Mouse (Mus musculus) embryonic facial prominence, embryonic 12.5 days (tissue): ENCODE measurements around the gene Zfp772. TPM values are rescaled to one million over a fixed set of nuclear protein-coding genes. Genes with fewer than 3 reads are reported as not detected.
"Not testable (repeated sequence)": the region's sequence is repeated elsewhere in the genome, so short reads cannot be mapped to it uniquely, and the experiment has no call there.

Source experiments
- ATAC-seq: fragments of 200-750 bp; cut with Nextera tagmentation; 2 replicates; pipeline ENCODE4 v1.8.0; 2017; ENCODE audit not compliant: insufficient number of reproducible peaks, insufficient read depth, low FRiP score, low TSS enrichment
- H3K27ac ChIP-seq: fragments of 300-500 bp; sonication (generic); 2 replicates; pipeline ENCODE4 v1.5.1; 2016; ENCODE audit warnings: mild to moderate bottlenecking
- H3K27me3 ChIP-seq: fragments of 300-500 bp; sonication (generic); 2 replicates; pipeline ENCODE4 v1.6.1; 2016; ENCODE audit warnings: mild to moderate bottlenecking, moderate library complexity
- H3K36me3 ChIP-seq: fragments of 300-500 bp; sonication (generic); 2 replicates; pipeline ENCODE4 v1.6.1; 2016; ENCODE audit warnings: mild to moderate bottlenecking
- H3K4me1 ChIP-seq: fragments of 300-500 bp; sonication (generic); 2 replicates; pipeline ENCODE4 v1.6.1; 2016
- H3K4me2 ChIP-seq: fragments of 300-500 bp; sonication (generic); replicated peaks from 2 replicates; pipeline ENCODE4 v1.6.1; 2016; ENCODE audit warnings: mild to moderate bottlenecking, moderate library complexity
- H3K4me3 ChIP-seq: fragments of 300-500 bp; sonication (generic); 2 replicates; pipeline ENCODE4 v1.5.1; 2016; ENCODE audit warnings: mild to moderate bottlenecking
- H3K9ac ChIP-seq: fragments of 300-500 bp; sonication (generic); 2 replicates; pipeline ENCODE4 v1.6.1; 2016; ENCODE audit warnings: mild to moderate bottlenecking, moderate library complexity
- H3K9me3 ChIP-seq: fragments of 300-500 bp; sonication (generic); 2 replicates; pipeline ENCODE4 v1.6.1; 2016; ENCODE audit warnings: mild to moderate bottlenecking, moderate library complexity
- WGBS: fragments of 180-500 bp; shearing (Covaris S2); methylation state at CpG from one replicate; pipeline ENCODE4 v1.1.7; 2016; 5-methylcytosine and 5-hydroxymethylcytosine counted together
- polyA plus RNA-seq: library from polyadenylated mRNA; unstranded; fragments of >200 nt; fragmentation: Nextera tagmentation; extraction: Ambion mirVana; gene quantifications from 2 replicates; pipeline ENCODE4 v1.2.1, GENCODE M21; 2016

Zfp772 gene
- 9.6 and 10.2 TPM in 2 replicates for polyA plus RNA-seq

DNA sequence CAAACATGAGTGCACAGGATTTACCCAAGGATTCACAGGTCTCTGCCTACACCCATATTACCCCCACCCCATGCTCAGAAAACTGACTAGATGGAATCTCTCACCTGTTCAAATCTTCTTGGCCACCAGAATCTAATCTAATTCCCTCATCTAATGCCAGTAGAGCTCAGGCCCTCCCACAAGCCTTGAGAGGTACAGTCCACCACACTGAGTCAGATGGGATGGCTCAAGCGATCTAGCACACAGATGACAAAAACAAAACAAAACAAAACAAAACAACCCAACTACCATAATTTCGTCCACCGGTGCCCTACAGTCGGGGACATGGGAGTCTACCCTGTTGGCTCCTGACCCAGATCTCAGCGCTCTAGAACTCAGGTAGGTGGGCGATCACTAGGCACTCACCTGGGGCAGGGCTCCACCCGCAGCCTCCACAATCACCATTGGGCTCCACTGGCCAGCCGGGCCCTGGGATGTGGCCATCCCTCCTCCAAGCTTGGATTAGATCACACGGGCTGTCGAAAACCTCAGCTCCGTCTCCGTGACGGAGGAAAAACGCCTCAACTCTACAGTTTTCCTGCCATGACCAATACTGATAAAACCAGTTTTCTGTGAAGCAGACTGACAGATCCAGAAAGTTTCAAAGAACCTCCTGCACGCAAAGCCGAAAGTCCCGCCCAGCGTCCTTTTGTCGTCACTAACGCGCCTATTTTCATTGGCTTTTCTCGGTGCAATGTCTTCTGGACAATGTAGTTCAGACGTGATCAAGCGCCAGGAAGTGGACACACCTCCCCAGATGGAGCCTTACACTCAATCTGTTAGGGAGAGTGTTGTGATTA lies at the start of gene Zfp772:
Gene Zfp772, minus strand, starts transcription at position 686 of the 839 bp plus-strand sequence.
- Histone ChIP-seq H3K9ac (peak within 1 kb of the TSS; percentile 50), H3K4me2 (peak within 1 kb of the TSS; percentile 66), H3K4me3 (peak within 1 kb of the TSS; percentile 51)
- not testable (repeated sequence) for H3K27ac ChIP-seq, H3K27me3 ChIP-seq, H3K36me3 ChIP-seq, ATAC-seq, H3K9me3 ChIP-seq, H3K4me1 ChIP-seq
- 1% methylated on average over 24 of the region's 24 CpGs for WGBS

DNA sequence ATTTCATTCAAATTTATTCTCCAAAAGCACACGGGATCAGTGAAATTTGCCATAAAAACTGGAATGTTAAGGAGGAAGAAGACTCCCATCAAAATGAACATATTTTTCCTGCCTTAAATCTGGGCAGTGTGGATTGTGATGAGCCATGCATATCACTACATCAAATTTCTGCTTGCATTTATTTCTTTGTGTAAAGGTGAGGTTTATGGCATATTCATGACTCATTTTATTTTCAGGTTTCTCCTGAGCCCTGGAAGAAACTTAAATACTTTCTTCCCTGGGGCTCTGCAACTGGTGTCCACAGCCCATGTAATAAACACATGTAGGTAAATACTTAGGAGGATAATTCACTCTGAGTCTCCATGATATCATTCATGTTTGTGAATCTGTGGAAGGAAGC lies 37.4 kb upstream of the Zfp772 start, which contains the start of gene Vmn2r29:
Gene Vmn2r29, minus strand, starts transcription at position 101 of the 400 bp plus-strand sequence.
- ATAC-seq, H3K27me3 ChIP-seq, H3K9me3 ChIP-seq, H3K4me1 ChIP-seq, H3K27ac ChIP-seq, H3K36me3 ChIP-seq, H3K4me2 ChIP-seq, H3K9ac ChIP-seq, H3K4me3 ChIP-seq: not testable (repeated sequence)
- WGBS, result no CpG with 5 or more reads among the region's 1 CpGs

DNA sequence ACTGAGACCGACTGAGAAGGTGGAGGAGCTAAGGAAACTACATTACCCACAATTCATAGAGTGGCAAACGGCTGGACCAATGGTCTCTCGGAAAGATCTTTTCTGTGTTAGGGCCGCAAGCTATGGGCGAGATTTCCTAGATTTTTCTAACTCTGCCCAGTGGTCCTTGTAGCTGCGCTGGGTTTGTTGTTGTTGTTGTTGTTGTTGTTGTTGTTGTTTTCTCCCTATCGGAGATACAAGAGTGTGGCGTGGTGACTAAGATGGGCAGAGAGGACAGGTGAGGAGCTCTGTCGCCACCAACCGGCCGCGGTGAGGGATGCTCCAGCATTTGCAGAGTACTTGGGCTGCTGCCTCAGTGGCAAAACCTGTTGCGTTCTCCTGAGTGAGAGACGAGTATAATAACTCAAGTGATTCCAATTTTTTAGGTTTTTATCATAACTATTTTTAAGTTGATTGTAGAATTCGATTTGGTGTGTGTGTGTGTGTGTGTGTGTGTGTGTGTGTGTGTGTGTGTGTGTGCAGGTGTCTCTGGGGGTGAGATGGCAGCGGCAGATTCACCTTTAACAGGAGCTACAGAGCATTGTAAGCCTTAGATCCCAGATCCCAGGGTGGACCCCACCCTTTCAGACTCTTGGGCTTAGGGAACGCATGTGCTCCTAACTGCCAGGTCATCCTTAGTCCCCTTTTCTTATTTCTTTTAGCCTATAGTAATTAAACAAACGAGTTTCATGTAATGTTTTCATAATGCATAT lies 21.4 kb downstream of the Zfp772 start:
- no peaks in the 10 kb centered on the region for H3K27me3 ChIP-seq
- peak; percentile 69 for ATAC-seq
- peak overlapping the region; percentile 35 for H3K4me2 ChIP-seq
- H3K4me3 ChIP-seq, result peak overlapping the region; percentile 49
- no peaks in the 10 kb centered on the region for H3K4me1 ChIP-seq
- no peak overlapping the region for H3K27ac ChIP-seq
- no peaks in the 10 kb centered on the region for H3K9me3 ChIP-seq
- WGBS, result 11% methylated on average over 18 of the region's 18 CpGs
- H3K36me3 ChIP-seq, result no peaks in the 10 kb centered on the region
- H3K9ac ChIP-seq, result no peak overlapping the region

DNA sequence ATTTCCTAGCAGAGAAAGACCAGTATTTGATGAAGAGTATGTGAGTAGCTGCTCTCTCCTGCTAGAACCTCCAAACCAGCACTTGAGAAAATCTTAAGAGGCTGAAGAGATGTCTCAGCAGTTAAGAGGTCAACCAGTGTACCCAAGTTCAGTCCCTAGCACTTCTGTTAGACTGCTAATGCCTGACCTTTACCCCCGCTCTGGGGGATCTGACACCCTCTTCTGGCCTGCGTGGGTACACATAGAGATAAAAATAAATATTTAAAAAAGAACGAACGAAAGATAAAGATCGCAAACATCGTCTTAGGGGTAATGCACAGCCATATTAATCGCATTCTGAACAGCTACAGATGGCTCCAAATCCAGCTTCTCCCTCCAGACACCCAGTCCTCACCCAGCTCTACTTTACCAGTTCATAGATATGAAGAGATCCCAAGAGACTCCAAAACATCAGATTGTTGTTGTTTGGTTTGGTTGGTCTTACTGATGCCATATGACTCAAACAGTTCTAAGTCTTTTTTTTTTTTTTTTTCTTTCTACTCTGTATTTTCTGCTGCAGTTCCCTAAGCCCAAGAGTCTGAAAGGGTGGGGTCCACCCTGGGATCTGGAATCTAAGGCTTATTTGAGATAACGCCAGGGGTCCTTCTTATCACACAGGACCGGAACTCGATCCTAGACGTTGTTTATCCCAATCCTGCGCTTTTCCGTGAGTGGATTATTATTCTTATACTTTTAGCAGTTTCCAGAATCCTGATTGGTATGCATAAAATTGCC lies 22.2 kb downstream of the Zfp772 start:
- Histone ChIP-seq H3K27ac (no peak overlapping the region), H3K9me3 (no peaks in the 10 kb centered on the region), H3K27me3 (no peaks in the 10 kb centered on the region), H3K4me1 (no peaks in the 10 kb centered on the region), H3K36me3 (peaks cover 4% of the 10 kb centered on the region), H3K4me3 (peak overlapping the region; percentile 49), H3K4me2 (peak overlapping the region; percentile 35), H3K9ac (no peak overlapping the region)
- peak; percentile 60; the same call in 1 of the 2 replicates for ATAC-seq
- 35% methylated on average over 13 of the region's 13 CpGs for WGBS

DNA sequence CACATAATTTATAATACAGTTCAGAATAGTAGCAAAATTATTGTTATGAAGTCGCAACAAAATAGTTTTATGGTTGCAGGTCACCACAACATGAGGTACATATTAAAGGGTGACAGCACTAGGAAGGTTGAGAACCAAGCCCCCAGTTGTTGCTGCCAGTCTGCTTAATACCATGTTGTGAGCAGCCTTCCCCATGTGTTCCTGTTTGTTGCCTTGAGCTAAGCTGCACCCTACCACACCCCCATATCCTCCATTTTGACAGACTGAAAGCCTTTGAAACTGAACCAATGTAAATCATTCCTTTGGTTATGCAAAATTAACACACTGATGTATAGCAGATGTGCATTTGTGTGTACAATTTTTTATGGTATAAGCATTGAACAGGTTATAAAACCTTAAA lies 23.9 kb downstream of the Zfp772 start:
- Histone ChIP-seq H3K27ac (no peak overlapping the region), H3K27me3 (no peaks in the 10 kb centered on the region), H3K9me3 (no peaks in the 10 kb centered on the region), H3K9ac (no peak overlapping the region), H3K4me2 (no peak overlapping the region), H3K36me3 (peaks cover 19% of the 10 kb centered on the region), H3K4me1 (no peaks in the 10 kb centered on the region), H3K4me3 (no peak overlapping the region)
- 0 out of 2 replicates have a peak, but pooled peaks have one; percentile 56 for ATAC-seq
- 70% methylated on average over 1 of the region's 1 CpGs for WGBS

DNA sequence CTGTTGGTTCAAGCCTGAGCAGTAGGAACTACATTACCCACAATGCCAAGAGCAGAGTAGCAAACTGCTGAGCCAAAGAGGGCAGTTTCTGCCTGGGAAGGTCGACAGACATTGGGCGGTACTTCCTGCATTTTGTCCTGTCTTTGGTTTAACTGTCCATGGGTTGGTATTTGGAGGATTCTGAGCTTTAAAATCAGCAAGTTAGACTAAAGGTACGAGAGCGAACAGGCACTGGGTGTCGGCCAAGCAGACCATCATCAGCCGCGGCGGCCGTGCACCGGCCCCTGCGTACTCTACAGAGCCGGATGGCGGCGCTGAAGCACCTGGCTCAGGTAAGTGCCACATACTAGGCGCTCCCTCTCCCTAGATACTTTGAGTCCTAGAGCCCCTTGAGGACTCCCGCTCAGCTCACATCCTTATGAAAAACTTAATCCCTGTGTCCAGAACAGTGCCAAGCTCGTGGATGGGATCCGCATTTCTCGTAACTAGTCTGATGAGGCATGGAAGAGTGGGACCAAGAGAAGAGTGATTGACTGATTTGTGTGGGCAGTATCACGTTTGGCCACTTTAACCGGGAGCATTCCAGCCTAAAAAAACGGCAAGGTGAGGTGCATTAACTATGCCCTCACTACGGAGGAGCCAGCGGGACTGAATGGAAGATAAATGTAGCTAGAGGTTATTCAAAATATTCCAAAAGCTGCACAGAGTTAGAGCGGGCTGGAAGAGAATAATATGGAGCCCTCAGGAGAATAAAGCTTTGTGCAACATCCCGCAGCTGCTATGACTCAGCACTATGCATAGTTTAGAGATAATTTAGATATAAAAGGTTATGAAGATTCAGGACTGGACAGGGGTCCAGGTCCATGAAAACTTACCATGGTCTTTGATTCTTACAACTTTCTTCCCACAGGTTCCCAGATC lies 38.3 kb downstream of the Zfp772 start, which contains the start of gene Zfp418:
Gene Zfp418, plus strand, starts transcription at position 104 of the 921 bp plus-strand sequence.
- Histone ChIP-seq H3K4me3 (peak within 1 kb of the TSS; percentile 62), H3K4me2 (peak within 1 kb of the TSS; percentile 62), H3K9ac (peak within 1 kb of the TSS; percentile 69), H3K27ac (peak within 1 kb of the TSS; percentile 56), H3K27me3 (no peaks in the 10 kb centered on the region), H3K36me3 (peaks cover 12% of the 10 kb centered on the region), H3K9me3 (no peaks in the 10 kb centered on the region), H3K4me1 (peaks cover 6% of the 10 kb centered on the region; the same call in 1 of the 2 replicates)
- ATAC-seq, result peak; percentile 95
- under 1% methylated on average over 26 of the region's 26 CpGs for WGBS

Other genes starting within 250 kb of the Zfp772 start
- not detected in 2 replicates for gene Aurkc, start 214.7 kb downstream of the Zfp772 start, polyA plus RNA-seq
- 12.2 and 15.5 TPM in 2 replicates for gene Zfp954, start 88.5 kb downstream of the Zfp772 start, polyA plus RNA-seq
- 3.6 and 4.1 TPM in 2 replicates for gene Zfp773, start 73.2 kb downstream of the Zfp772 start, polyA plus RNA-seq
- gene Zfp418, start 38.7 kb downstream of the Zfp772 start, polyA plus RNA-seq, result 3.0 and 3.3 TPM in 2 replicates
- 0.75 and 1.9 TPM in 2 replicates for gene Vmn2r29, start 37.3 kb upstream of the Zfp772 start, polyA plus RNA-seq
- 5.5 and 5.6 TPM in 2 replicates for gene Gm45844, start 68.3 kb upstream of the Zfp772 start, polyA plus RNA-seq
- gene Clcn4, start 90.9 kb upstream of the Zfp772 start, polyA plus RNA-seq, result 51.7 and 51.9 TPM in 2 replicates
- not detected in 2 replicates for gene Vmn2r30, start 127.6 kb upstream of the Zfp772 start, polyA plus RNA-seq
- not detected in 2 replicates for gene Gm45783, start 164.6 kb upstream of the Zfp772 start, polyA plus RNA-seq
- gene Vmn2r31, start 189.7 kb upstream of the Zfp772 start, polyA plus RNA-seq, result 0.03 TPM in 1 of 2 replicates, not detected in the other